Mouse (Mus musculus): ENCODE data around the gene Hdac8. TPM values are rescaled to one million over a fixed set of nuclear protein-coding genes. Genes with fewer than 3 reads are reported as not detected.

Gene Hdac8
- total and polyA plus RNA-seq, 2 experiments: 1.6 to 6.2 TPM

DNA sequence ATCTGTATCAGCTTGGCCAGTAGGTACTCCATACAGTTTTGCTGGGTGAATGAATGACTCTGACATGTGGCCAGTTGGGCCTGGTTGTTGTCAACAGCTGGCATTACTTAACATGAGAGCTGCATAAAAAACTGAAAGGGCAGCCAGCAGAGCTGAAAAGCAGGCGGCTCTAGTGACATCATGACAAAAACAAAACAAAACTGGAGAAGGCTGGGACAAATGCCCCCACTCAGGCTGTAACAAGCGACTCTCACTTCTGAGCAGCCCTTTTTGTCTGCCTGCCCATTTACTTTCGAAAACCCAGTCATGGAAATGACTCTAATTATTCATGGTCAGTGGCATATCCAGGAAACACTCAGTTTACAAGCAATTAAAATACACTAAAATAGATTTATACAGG, 185.5 kb downstream of the Hdac8 start:
- H3K4me1 ChIP-seq (ENCODE audit: control insufficient read depth, insufficient read depth, low read length): no peaks in the 10 kb centered on the region
- no peaks in the 10 kb centered on the region for H3K36me3 ChIP-seq (ENCODE audit: control insufficient read depth, insufficient read depth, low read length)
- no peak overlapping the region for H3K4me3 ChIP-seq (ENCODE audit: insufficient read depth, low read depth, low read length)
- no peak overlapping the region for H3K9ac ChIP-seq (ENCODE audit: low read depth, low read length)
- H3K79me2 ChIP-seq (ENCODE audit: control insufficient read depth, insufficient read depth, low read length): no peaks in the 10 kb centered on the region
- DNase-seq (ENCODE audit: extremely low read depth, low read depth, low spot score): no peak
- no peaks in the 10 kb centered on the region for H3K27me3 ChIP-seq (ENCODE audit: control insufficient read depth, insufficient read depth, low read length)
- TF ChIP-seq CTCF (IDR thresholded peaks at IDR 0.05; ENCODE audit: low read depth, low read length) (no peak), POLR2A (IDR thresholded peaks at IDR 0.05; ENCODE audit: extremely low read depth, insufficient read depth, low read length) (no peak)
- H3K27ac ChIP-seq (replicated peaks; ENCODE audit: insufficient read depth, low read depth, low read length): no peak overlapping the region
- 84% methylated on average over 3 of the region's 3 CpGs for WGBS

DNA sequence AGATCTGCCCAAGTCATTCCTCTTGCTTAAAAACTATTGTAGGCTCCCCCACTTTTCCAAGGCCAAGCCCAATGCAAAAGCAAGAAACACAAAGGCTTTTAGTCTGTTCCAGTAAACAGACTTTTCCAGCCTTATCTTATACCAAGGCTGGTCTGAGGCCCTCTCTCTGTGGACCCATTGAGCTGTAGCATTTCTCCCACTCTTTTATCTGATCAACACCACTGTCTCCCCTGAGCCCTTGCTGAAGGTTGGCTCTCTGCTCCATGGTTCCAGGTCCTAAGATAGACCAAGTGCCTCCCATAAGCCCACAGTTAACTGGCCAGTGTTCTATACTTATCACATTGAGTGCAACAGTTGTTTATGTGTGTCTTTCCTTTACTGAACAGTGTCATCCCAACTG, 185.9 kb downstream of the Hdac8 start:
- Histone ChIP-seq H3K9ac (ENCODE audit: low read depth, low read length) (no peak overlapping the region), H3K79me2 (ENCODE audit: control insufficient read depth, insufficient read depth, low read length) (no peaks in the 10 kb centered on the region), H3K4me1 (ENCODE audit: control insufficient read depth, insufficient read depth, low read length) (no peaks in the 10 kb centered on the region), H3K36me3 (ENCODE audit: control insufficient read depth, insufficient read depth, low read length) (no peaks in the 10 kb centered on the region), H3K4me3 (ENCODE audit: insufficient read depth, low read depth, low read length) (no peak overlapping the region), H3K27me3 (ENCODE audit: control insufficient read depth, insufficient read depth, low read length) (no peaks in the 10 kb centered on the region), H3K27ac (replicated peaks; ENCODE audit: insufficient read depth, low read depth, low read length) (no peak overlapping the region)
- TF ChIP-seq CTCF (IDR thresholded peaks at IDR 0.05; ENCODE audit: low read depth, low read length): no peak
- no peak for TF ChIP-seq POLR2A (IDR thresholded peaks at IDR 0.05; ENCODE audit: extremely low read depth, insufficient read depth, low read length)
- DNase-seq (ENCODE audit: extremely low read depth, low read depth, low spot score): no peak

GRCm38 (mm10) chrX:102318782-102319181, 186.4 kb downstream of the Hdac8 start:
- Histone ChIP-seq H3K36me3 (ENCODE audit: control insufficient read depth, insufficient read depth, low read length) (no peaks in the 10 kb centered on the region), H3K4me1 (ENCODE audit: control insufficient read depth, insufficient read depth, low read length) (no peaks in the 10 kb centered on the region), H3K9ac (ENCODE audit: low read depth, low read length) (no peak overlapping the region), H3K4me3 (ENCODE audit: insufficient read depth, low read depth, low read length) (no peak overlapping the region), H3K79me2 (ENCODE audit: control insufficient read depth, insufficient read depth, low read length) (no peaks in the 10 kb centered on the region), H3K27me3 (ENCODE audit: control insufficient read depth, insufficient read depth, low read length) (no peaks in the 10 kb centered on the region), H3K27ac (replicated peaks; ENCODE audit: insufficient read depth, low read depth, low read length) (no peak overlapping the region)
- no peak for TF ChIP-seq CTCF (IDR thresholded peaks at IDR 0.05; ENCODE audit: low read depth, low read length)
- TF ChIP-seq POLR2A (IDR thresholded peaks at IDR 0.05; ENCODE audit: extremely low read depth, insufficient read depth, low read length): no peak
- WGBS: 94% methylated on average over 5 of the region's 5 CpGs
- DNase-seq (ENCODE audit: extremely low read depth, low read depth, low spot score): no peak

DNA sequence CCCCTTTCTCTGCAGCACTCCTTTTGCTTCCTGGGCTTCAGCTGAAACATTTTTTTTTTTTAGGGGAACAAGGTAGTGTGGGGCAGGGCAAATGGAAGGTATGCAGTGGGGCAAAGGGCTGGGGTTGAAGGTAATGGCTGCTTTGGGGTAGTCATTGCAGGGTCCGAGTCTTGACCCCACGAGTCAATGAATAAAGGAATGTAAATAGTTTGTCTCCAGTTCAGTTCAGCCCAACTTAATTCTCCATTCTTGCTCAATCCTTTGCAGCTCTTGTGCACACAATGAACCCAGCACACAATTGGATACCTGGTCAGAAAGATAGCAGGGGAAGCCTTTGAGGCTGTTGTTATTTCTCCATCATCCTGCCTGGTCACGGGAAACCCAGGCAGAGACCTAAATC, 194.0 kb downstream of the Hdac8 start:
- no peak overlapping the region for H3K27ac ChIP-seq (replicated peaks; ENCODE audit: insufficient read depth, low read depth, low read length)

DNA sequence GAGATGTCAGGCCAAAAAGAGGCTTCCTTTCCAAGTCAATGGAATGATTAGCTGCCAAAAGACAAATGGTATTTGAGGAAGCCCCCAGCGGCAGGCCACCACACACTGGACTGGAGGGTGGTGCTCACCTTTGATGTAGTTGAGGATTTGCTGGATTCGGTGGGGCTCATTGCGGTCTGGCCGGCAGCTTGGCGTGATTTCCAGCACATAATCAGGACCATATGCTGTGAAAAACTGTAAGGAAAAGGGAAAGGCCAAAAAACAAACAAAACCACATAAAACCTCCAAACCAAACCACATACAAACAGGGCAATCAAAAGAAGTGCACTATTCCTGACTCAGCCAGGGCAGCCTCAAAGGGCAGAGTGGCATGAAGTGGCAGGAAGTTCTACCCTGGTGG, 197.6 kb downstream of the Hdac8 start:
- H3K4me1 ChIP-seq (ENCODE audit: control insufficient read depth, insufficient read depth, low read length): no peaks in the 10 kb centered on the region
- H3K27me3 ChIP-seq (ENCODE audit: control insufficient read depth, insufficient read depth, low read length): no peaks in the 10 kb centered on the region
- no peak for TF ChIP-seq CTCF (IDR thresholded peaks at IDR 0.05; ENCODE audit: low read depth, low read length)
- no peak for TF ChIP-seq POLR2A (IDR thresholded peaks at IDR 0.05; ENCODE audit: extremely low read depth, insufficient read depth, low read length)
- no peak for DNase-seq (ENCODE audit: extremely low read depth, low read depth, low spot score)
- H3K79me2 ChIP-seq (ENCODE audit: control insufficient read depth, insufficient read depth, low read length): no peaks in the 10 kb centered on the region
- H3K9ac ChIP-seq (ENCODE audit: low read depth, low read length): no peak overlapping the region
- 90% methylated on average over 5 of the region's 5 CpGs for WGBS
- H3K27ac ChIP-seq (replicated peaks; ENCODE audit: insufficient read depth, low read depth, low read length): no peak overlapping the region
- no peaks in the 10 kb centered on the region; the same call in 1 of the 2 replicates for H3K36me3 ChIP-seq (ENCODE audit: control insufficient read depth, insufficient read depth, low read length)
- no peak overlapping the region for H3K4me3 ChIP-seq (ENCODE audit: insufficient read depth, low read depth, low read length)

More for the DNA sequence above, 194.0 kb downstream of the Hdac8 start:
- no peaks in the 10 kb centered on the region for H3K79me2 ChIP-seq (ENCODE audit: control insufficient read depth, insufficient read depth, low read length)
- no peaks in the 10 kb centered on the region for H3K27me3 ChIP-seq (ENCODE audit: control insufficient read depth, insufficient read depth, low read length)
- no peaks in the 10 kb centered on the region for H3K4me1 ChIP-seq (ENCODE audit: control insufficient read depth, insufficient read depth, low read length)
- H3K9ac ChIP-seq (ENCODE audit: low read depth, low read length): no peak overlapping the region
- 39% methylated on average over 3 of the region's 3 CpGs for WGBS
- H3K4me3 ChIP-seq (ENCODE audit: insufficient read depth, low read depth, low read length): no peak overlapping the region
- no peak for TF ChIP-seq POLR2A (IDR thresholded peaks at IDR 0.05; ENCODE audit: extremely low read depth, insufficient read depth, low read length)
- DNase-seq (ENCODE audit: extremely low read depth, low read depth, low spot score): no peak
- H3K36me3 ChIP-seq (ENCODE audit: control insufficient read depth, insufficient read depth, low read length): no peaks in the 10 kb centered on the region; the same call in 1 of the 2 replicates

DNA sequence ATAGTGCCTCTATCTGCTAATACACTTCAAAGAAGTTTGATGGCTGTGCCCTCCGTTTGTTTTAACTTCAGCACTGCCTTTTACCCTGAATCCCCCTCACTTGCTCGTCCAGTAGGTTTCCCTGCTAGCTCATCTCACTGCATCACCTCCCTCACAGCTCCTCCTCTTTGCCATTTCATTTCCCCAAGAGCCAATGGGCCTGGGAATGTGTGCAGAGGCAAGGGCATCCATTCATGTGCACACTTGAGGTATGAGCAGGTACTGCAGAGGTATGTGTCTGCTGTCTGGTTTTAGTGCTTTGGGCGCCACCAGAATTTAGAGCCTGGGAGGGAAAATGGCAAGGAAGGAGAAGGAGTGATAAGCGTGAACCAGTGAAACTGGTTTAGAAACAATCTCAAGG, 199.4 kb downstream of the Hdac8 start:
- 89% methylated on average over 4 of the region's 4 CpGs for WGBS
- DNase-seq (ENCODE audit: extremely low read depth, low read depth, low spot score): no peak
- Histone ChIP-seq H3K4me3 (ENCODE audit: insufficient read depth, low read depth, low read length) (no peak overlapping the region), H3K36me3 (ENCODE audit: control insufficient read depth, insufficient read depth, low read length) (no peaks in the 10 kb centered on the region; the same call in 1 of the 2 replicates), H3K79me2 (ENCODE audit: control insufficient read depth, insufficient read depth, low read length) (no peaks in the 10 kb centered on the region), H3K27ac (replicated peaks; ENCODE audit: insufficient read depth, low read depth, low read length) (no peak overlapping the region), H3K4me1 (ENCODE audit: control insufficient read depth, insufficient read depth, low read length) (no peaks in the 10 kb centered on the region), H3K27me3 (ENCODE audit: control insufficient read depth, insufficient read depth, low read length) (no peaks in the 10 kb centered on the region), H3K9ac (ENCODE audit: low read depth, low read length) (no peak overlapping the region)
- TF ChIP-seq CTCF (IDR thresholded peaks at IDR 0.05; ENCODE audit: low read depth, low read length): no peak
- no peak for TF ChIP-seq POLR2A (IDR thresholded peaks at IDR 0.05; ENCODE audit: extremely low read depth, insufficient read depth, low read length)

Data from liver, adult 2 months (tissue).